Mouse (Mus musculus): ENCODE data around the gene Fbxo40.

DNA sequence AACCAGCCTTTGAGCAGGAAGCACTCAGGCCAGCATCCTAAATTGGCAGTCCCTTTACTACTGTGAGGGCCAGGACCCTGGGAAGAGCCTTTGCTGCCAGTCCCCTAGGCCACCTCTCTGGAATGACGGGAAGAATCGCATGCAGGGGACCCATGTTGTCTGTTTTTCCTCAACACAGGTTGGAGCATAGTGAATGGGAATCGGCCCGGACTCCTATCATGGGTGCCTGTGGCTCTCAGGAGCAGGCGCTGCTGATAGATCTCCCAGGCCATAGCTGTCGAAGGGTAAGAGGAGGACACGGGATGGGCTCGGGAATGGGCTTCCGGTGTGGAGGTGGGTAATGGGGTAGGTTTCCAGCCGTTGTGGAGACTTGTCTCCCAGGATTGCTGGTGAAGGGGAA is 58.9 kb downstream of the Fbxo40 start:
- TF ChIP-seq CHD2 (IDR thresholded peaks at IDR 0.05; ENCODE audit: low read length) (no peak), EP300 (IDR thresholded peaks at IDR 0.05; ENCODE audit: low read depth in 1 of 2, low read length in 2 of 2) (no peak), BHLHE40 (IDR thresholded peaks at IDR 0.05; ENCODE audit: borderline replicate concordance, low read depth, low read length) (no peak), POLR2AphosphoS5 (IDR thresholded peaks at IDR 0.05; ENCODE audit: borderline replicate concordance, low read depth, low read length) (no peak), ZC3H11A (IDR thresholded peaks at IDR 0.05; ENCODE audit: low read depth, low read length) (no peak), HCFC1 (IDR thresholded peaks at IDR 0.05; ENCODE audit: low read depth, low read length) (no peak), USF1 (IDR thresholded peaks at IDR 0.05; ENCODE audit: low read depth, low read length) (no peak), TCF12 (IDR thresholded peaks at IDR 0.05; ENCODE audit: low read depth, low read length) (no peak)
